Mouse (Mus musculus) spleen, postnatal 14 days (tissue): ENCODE measurements around the gene Hrct1.

Source experiments
- DNase-seq, 2 experiments: peaks; one replicate each; pipeline ENCODE4 v3.0.0; 2021 to 2022; ENCODE audit warnings: low spot score in 2 of 2

Gene Hrct1

GRCm38 (mm10) chr4:43771626-43772025, 44.6 kb downstream of the Hrct1 start:
- DNase-seq = no peak

DNA sequence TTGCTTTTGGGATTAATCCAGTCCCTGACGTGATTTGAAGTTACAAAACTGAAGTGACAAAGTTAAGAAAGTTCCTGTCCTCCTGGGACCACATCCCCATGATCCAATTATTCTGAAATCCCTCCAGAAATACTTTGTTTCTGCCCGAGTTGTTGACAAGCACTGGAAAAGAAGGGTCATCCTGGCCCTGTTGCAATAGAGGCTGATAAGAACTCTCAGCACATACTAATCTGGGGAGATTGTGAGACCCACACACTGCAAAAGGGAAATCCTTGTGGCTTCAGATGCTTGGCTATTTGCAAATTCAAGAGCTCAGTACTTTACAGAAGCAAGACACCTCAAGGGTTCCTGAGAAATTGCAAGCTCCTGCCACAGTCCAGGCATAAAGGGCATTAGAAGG, 45.3 kb downstream of the Hrct1 start:
- DNase-seq = no peak
